Mouse (Mus musculus): Measurements from ENCODE around the gene Pard3b. TPM values are rescaled to one million over a fixed set of nuclear protein-coding genes. Genes with fewer than 3 reads are reported as not detected.

Pard3b gene
- total RNA-seq, 2 experiments from 2014 or later: 15.7 to 18.2 TPM

- DNase-seq (ENCODE audit: low spot score in 2 of 2): no peak
Measured at GRCm38 (mm10) chr1:61747481-61747880, 108.9 kb downstream of the Pard3b start.

- DNase-seq (ENCODE audit: low spot score in 2 of 2): no peak
Measured at GRCm38 (mm10) chr1:61751008-61751407, 112.4 kb downstream of the Pard3b start.

GRCm38 (mm10) chr1:61756771-61757170 lies 118.1 kb downstream of the Pard3b start:
- DNase-seq (ENCODE audit: low spot score in 2 of 2): no peak

GRCm38 (mm10) chr1:61771213-61771612 lies 132.6 kb downstream of the Pard3b start:
- peak; percentile 27 to 72 for DNase-seq (ENCODE audit: low spot score in 2 of 2)

- DNase-seq (ENCODE audit: low spot score in 2 of 2): no peak
Measured at GRCm38 (mm10) chr1:61778731-61779130, 140.1 kb downstream of the Pard3b start.

GRCm38 (mm10) chr1:61779906-61780305 lies 141.3 kb downstream of the Pard3b start:
- no peak for DNase-seq (ENCODE audit: low spot score in 2 of 2)

- no peak for DNase-seq (ENCODE audit: low spot score in 2 of 2)
Measured at GRCm38 (mm10) chr1:61796296-61796695, 157.7 kb downstream of the Pard3b start.

- DNase-seq (ENCODE audit: low spot score in 2 of 2): no peak
Measured at GRCm38 (mm10) chr1:61820213-61820612, 181.6 kb downstream of the Pard3b start.

GRCm38 (mm10) chr1:61825560-61826191 lies 187.1 kb downstream of the Pard3b start:
- DNase-seq (ENCODE audit: low spot score in 2 of 2): no peak

GRCm38 (mm10) chr1:61837006-61837544 lies 198.5 kb downstream of the Pard3b start:
- no peak for DNase-seq (ENCODE audit: low spot score in 2 of 2)

GRCm38 (mm10) chr1:61846606-61847005 lies 208.0 kb downstream of the Pard3b start:
- no peak for DNase-seq (ENCODE audit: low spot score in 2 of 2)

GRCm38 (mm10) chr1:61849029-61849714 lies 210.5 kb downstream of the Pard3b start:
- DNase-seq (ENCODE audit: low spot score in 2 of 2): no peak

- no peak for DNase-seq (ENCODE audit: low spot score in 2 of 2)
Measured at GRCm38 (mm10) chr1:61850471-61850870, 211.8 kb downstream of the Pard3b start.

- DNase-seq (ENCODE audit: low spot score in 2 of 2): no peak
Measured at GRCm38 (mm10) chr1:61851176-61851575, 212.6 kb downstream of the Pard3b start.

GRCm38 (mm10) chr1:61867286-61868082 lies 228.9 kb downstream of the Pard3b start:
- no peak for DNase-seq (ENCODE audit: low spot score in 2 of 2)

GRCm38 (mm10) chr1:61874875-61875274 lies 236.3 kb downstream of the Pard3b start:
- DNase-seq (ENCODE audit: low spot score in 2 of 2): no peak

- DNase-seq (ENCODE audit: low spot score in 2 of 2): no peak
Measured at GRCm38 (mm10) chr1:61879706-61880470, 241.3 kb downstream of the Pard3b start.

- DNase-seq (ENCODE audit: low spot score in 2 of 2): no peak
Measured at GRCm38 (mm10) chr1:61896048-61896447, 257.4 kb downstream of the Pard3b start.

GRCm38 (mm10) chr1:61903271-61904007 lies 264.8 kb downstream of the Pard3b start:
- DNase-seq (ENCODE audit: low spot score in 2 of 2): no peak

- DNase-seq (ENCODE audit: low spot score in 2 of 2): peak in 1 of 2 experiments; percentile 28
Measured at GRCm38 (mm10) chr1:61904036-61904435, 265.4 kb downstream of the Pard3b start.

Measured in gastrocnemius, postnatal 4 days (tissue).